Mouse (Mus musculus): ENCODE results near the gene Gm3604. TPM values are rescaled to one million over a fixed set of nuclear protein-coding genes. Genes with fewer than 3 reads are reported as not detected.

Gm3604 gene
- polyA plus RNA-seq (2012; rRNA removed): 0.07 TPM in 1 of 2 replicates, not detected in the other

GRCm38 (mm10) chr13:62382952-62383351 lies at the start of gene Gm3604:
TSS of gene Gm3604 (minus strand) at chr13:62383177.

Other genes with a start within 250 kb of the Gm3604 start
- gene Gm49359, start 83.7 kb upstream of the Gm3604 start, polyA plus RNA-seq (2012; rRNA removed): 0.24 and 0.28 TPM in 2 replicates
- not detected in 2 replicates for gene Zfp935, start 175.3 kb upstream of the Gm3604 start, polyA plus RNA-seq (2012; rRNA removed)
- 0.51 and 0.52 TPM in 2 replicates for gene Zfp934, start 188.0 kb upstream of the Gm3604 start, polyA plus RNA-seq (2012; rRNA removed)
- gene 6720489N17Rik, start 241.0 kb upstream of the Gm3604 start, polyA plus RNA-seq (2012; rRNA removed): 0.10 TPM in 1 of 2 replicates, not detected in the other

All from ovary, adult 2 months (tissue).